Mouse (Mus musculus) stomach, postnatal 0 days (tissue): ENCODE data around the gene Trim75. TPM values are rescaled to one million over a fixed set of nuclear protein-coding genes. Genes with fewer than 3 reads are reported as not detected.

Experiments used
- ATAC-seq: fragments of 200-750 bp; cut with Nextera tagmentation; 2 replicates; pipeline ENCODE4 v1.8.0; 2017; ENCODE audit not compliant: low FRiP score, low TSS enrichment
- DNase-seq: peaks from one replicate; pipeline ENCODE4 v3.0.0-alpha.2; 2016; ENCODE audit warnings: low spot score
- H3K27ac ChIP-seq: fragments of 300-500 bp; sonication (generic); replicated peaks from 2 replicates; pipeline ENCODE4 v1.5.1; 2014; ENCODE audit warnings: mild to moderate bottlenecking, control low read depth
- H3K27me3 ChIP-seq: fragments of 300-500 bp; sonication (generic); 2 replicates; pipeline ENCODE4 v1.6.1; 2014; ENCODE audit warnings: low read length; ENCODE audit not compliant: control insufficient read depth, insufficient read depth
- H3K36me3 ChIP-seq: fragments of 300-500 bp; sonication (generic); 2 replicates; pipeline ENCODE4 v1.6.1; 2014; ENCODE audit warnings: low read length, mixed read lengths; ENCODE audit not compliant: control insufficient read depth, insufficient read depth
- H3K4me1 ChIP-seq: fragments of 300-500 bp; sonication (generic); replicated peaks from 2 replicates; pipeline ENCODE4 v1.6.1; 2014; ENCODE audit warnings: antibody characterized with exemption; ENCODE audit not compliant: control insufficient read depth, insufficient read depth
- H3K4me2 ChIP-seq: fragments of 300-500 bp; sonication (generic); replicated peaks from 2 replicates; pipeline ENCODE4 v1.6.1; 2014; ENCODE audit warnings: low read depth, mild to moderate bottlenecking, control low read depth, moderate library complexity
- H3K4me3 ChIP-seq: fragments of 300-500 bp; sonication (generic); 2 replicates; pipeline ENCODE4 v1.5.1; 2014; ENCODE audit warnings: low read depth, low read length, control low read depth
- H3K9ac ChIP-seq: fragments of 300-500 bp; sonication (generic); 2 replicates; pipeline ENCODE4 v1.6.1; 2014; ENCODE audit warnings: mild to moderate bottlenecking, low read length, control low read depth, mixed read lengths
- H3K9me3 ChIP-seq: fragments of 300-500 bp; sonication (generic); 2 replicates; pipeline ENCODE4 v1.6.1; 2016; ENCODE audit warnings: low read length; ENCODE audit not compliant: control insufficient read depth
- CTCF ChIP-seq: IDR thresholded peaks from 2 replicates; pipeline ENCODE4 v1.5.1; 2016; ENCODE audit warnings: antibody characterized with exemption, low read depth, mild to moderate bottlenecking, moderate library complexity
- EP300 ChIP-seq: optimal IDR thresholded peaks from 2 replicates; pipeline ENCODE3; 2016; ENCODE audit warnings: antibody characterized with exemption
- WGBS: fragments of 180-500 bp; shearing (Covaris S2); extraction: QIAGEN DNeasy Blood & Tissue Kit; methylation state at CpG from one replicate; pipeline ENCODE4 v1.1.7; 2014; 5-methylcytosine and 5-hydroxymethylcytosine counted together
- polyA plus RNA-seq: library from polyadenylated mRNA; unstranded; fragments of >200 nt; fragmentation: Nextera tagmentation; extraction: Ambion mirVana; gene quantifications from 2 replicates; pipeline ENCODE4 v1.2.1, GENCODE M21; 2015

Trim75 gene
- polyA plus RNA-seq, 1 experiment from 2014 or later = not detected

DNA sequence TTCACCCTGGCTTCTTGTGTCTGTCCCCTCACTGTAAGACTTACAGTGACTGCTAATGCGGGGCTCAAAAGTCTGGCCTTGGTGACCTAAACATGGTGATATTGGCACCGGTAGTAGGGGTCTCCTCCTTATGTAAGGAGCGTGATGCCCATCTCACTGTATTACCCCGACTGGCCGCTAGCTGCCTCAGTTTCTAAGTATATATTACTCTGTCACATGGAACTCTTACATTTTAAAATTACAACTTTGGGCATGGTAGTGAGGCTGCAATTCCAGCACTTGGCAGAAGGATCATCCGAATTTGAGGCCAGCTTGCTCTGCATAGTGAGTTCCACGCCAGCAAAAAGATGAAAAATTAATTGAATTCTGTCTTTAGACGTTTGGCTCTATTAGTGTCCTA is 46.6 kb downstream of the Trim75 start:
- Histone ChIP-seq H3K27me3 (peaks cover 2% of the 10 kb centered on the region; the same call in 1 of the 2 replicates), H3K4me1 (no peaks in the 10 kb centered on the region), H3K9ac (no peak overlapping the region), H3K4me3 (no peak overlapping the region), H3K9me3 (no peaks in the 10 kb centered on the region), H3K27ac (no peak overlapping the region), H3K36me3 (no peaks in the 10 kb centered on the region), H3K4me2 (no peak overlapping the region)
- TF ChIP-seq EP300 (no peak), CTCF (no peak)
- ATAC-seq (no peak), DNase-seq (no peak)
- WGBS = 77% methylated on average over 8 of the region's 8 CpGs

DNA sequence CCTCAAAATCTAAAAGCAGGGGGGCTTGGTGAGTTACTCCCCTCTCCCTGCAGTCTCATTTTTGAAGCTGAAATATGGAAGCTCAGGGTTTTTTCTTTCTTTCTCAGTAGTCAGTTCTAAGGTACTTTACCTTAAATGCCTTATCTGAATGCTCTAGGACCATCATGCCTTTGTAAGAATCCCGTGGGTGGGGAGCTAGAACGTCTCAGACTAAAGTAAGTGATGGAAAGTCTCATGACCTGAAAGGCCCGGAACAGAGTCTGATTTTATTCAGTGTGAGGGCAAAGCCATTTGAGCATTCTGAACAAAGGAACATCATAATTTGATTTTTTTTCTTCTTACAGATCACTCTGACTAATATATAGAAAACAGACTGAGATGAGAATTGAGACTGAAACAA is 52.6 kb downstream of the Trim75 start:
- ATAC-seq = no peak
- no peaks in the 10 kb centered on the region for H3K36me3 ChIP-seq
- H3K27me3 ChIP-seq = no peaks in the 10 kb centered on the region
- DNase-seq = no peak
- no peak overlapping the region for H3K9ac ChIP-seq
- 70% methylated on average over 3 of the region's 3 CpGs for WGBS
- H3K4me2 ChIP-seq = no peak overlapping the region
- H3K4me1 ChIP-seq = no peaks in the 10 kb centered on the region
- H3K27ac ChIP-seq = no peak overlapping the region
- TF ChIP-seq CTCF (no peak), EP300 (no peak)
- H3K9me3 ChIP-seq = no peaks in the 10 kb centered on the region
- no peak overlapping the region for H3K4me3 ChIP-seq

Other genes starting within 250 kb of the Trim75 start
- gene Klhl2, start 137.8 kb downstream of the Trim75 start, polyA plus RNA-seq = 13.4 and 14.0 TPM in 2 replicates
- 36.6 and 37.2 TPM in 2 replicates for gene Tmem192, start 40.6 kb downstream of the Trim75 start, polyA plus RNA-seq
- gene Trim61, start 30.7 kb upstream of the Trim75 start, polyA plus RNA-seq = not detected in 2 replicates
- gene Trim60, start 30.8 kb upstream of the Trim75 start, polyA plus RNA-seq = not detected in 2 replicates
- 0.45 TPM in 2 replicates for gene Apela, start 49.5 kb upstream of the Trim75 start, polyA plus RNA-seq
- gene Gm10663, start 87.2 kb upstream of the Trim75 start, polyA plus RNA-seq = not detected in 2 replicates
- 15.0 and 17.6 TPM in 2 replicates for gene BC030870, start 141.7 kb upstream of the Trim75 start, polyA plus RNA-seq